Mouse (Mus musculus) spleen, adult 2 months (tissue): ENCODE measurements at regions not wholly inside any gene's neighbourhood (a gene's known extent, or its start where the extent isn't known, plus 50 kb on each side); places are given as distances from the start of the nearest gene placed in this dataset.

Experiments used
- CTCF ChIP-seq: fragments of 200-500 bp; IDR thresholded peaks from 2 replicates; pipeline ENCODE4 v1.5.1; 2011; ENCODE audit warnings: mild to moderate bottlenecking, inconsistent platforms; ENCODE audit not compliant: insufficient read depth, insufficient read length, insufficient replicate concordance; ENCODE audit errors: extremely low read depth
- POLR2A ChIP-seq: fragments of 200-500 bp; IDR thresholded peaks from 2 replicates; pipeline ENCODE4 v1.6.1; 2011; ENCODE audit warnings: low read depth, low read length, inconsistent platforms

GRCm38 (mm10) chr12:106822311-106822710 lies 666.1 kb upstream of the 3110018I06Rik start:
- TF ChIP-seq CTCF: no peak
- no peak for TF ChIP-seq POLR2A
